Mouse (Mus musculus): Measurements from ENCODE around the gene Stac3.

GRCm38 (mm10) chr10:127526048-127526447 lies 24.6 kb downstream of the Stac3 start:
- TF ChIP-seq CTCF (IDR thresholded peaks at IDR 0.05; ENCODE audit: low read depth) (no peak), EP300 (IDR thresholded peaks at IDR 0.05; ENCODE audit: low read depth) (no peak)
